Mouse (Mus musculus) liver, adult 2 months (tissue): Measurements from ENCODE around the gene Btc. TPM values are rescaled to one million over a fixed set of nuclear protein-coding genes. Genes with fewer than 3 reads are reported as not detected.

Source experiments
- DNase-seq: peaks from one replicate; pipeline ENCODE4 v3.0.0-alpha.2; 2011; ENCODE audit warnings: low read depth, low spot score; ENCODE audit errors: extremely low read depth
- H3K27ac ChIP-seq: fragments of 200-500 bp; replicated peaks from 2 replicates; pipeline ENCODE4 v1.5.1; 2012; ENCODE audit warnings: low read depth, mild to moderate bottlenecking, control low read depth, inconsistent platforms, low read length; ENCODE audit not compliant: insufficient read depth
- H3K27me3 ChIP-seq: fragments of 200-500 bp; 2 replicates; pipeline ENCODE4 v1.6.1; 2012; ENCODE audit warnings: mild to moderate bottlenecking, moderate library complexity, low read length, inconsistent platforms; ENCODE audit not compliant: control insufficient read depth, insufficient read depth
- H3K36me3 ChIP-seq: fragments of 200-500 bp; 2 replicates; pipeline ENCODE4 v1.6.1; 2012; ENCODE audit warnings: low read length, inconsistent platforms; ENCODE audit not compliant: control insufficient read depth, insufficient read depth
- H3K4me1 ChIP-seq: fragments of 200-500 bp; 2 replicates; pipeline ENCODE4 v1.6.1; 2011; ENCODE audit warnings: low read length; ENCODE audit not compliant: control insufficient read depth, insufficient read depth
- H3K4me3 ChIP-seq: fragments of 200-500 bp; 2 replicates; pipeline ENCODE4 v1.5.1; 2011; ENCODE audit warnings: low read depth, mild to moderate bottlenecking, control low read depth, low read length, moderate library complexity; ENCODE audit not compliant: insufficient read depth
- H3K79me2 ChIP-seq: fragments of 200-500 bp; 2 replicates; pipeline ENCODE4 v1.6.1; 2012; ENCODE audit warnings: inconsistent platforms, mild to moderate bottlenecking, low read length, moderate library complexity; ENCODE audit not compliant: control insufficient read depth, insufficient read depth
- H3K9ac ChIP-seq: fragments of 200-500 bp; 2 replicates; pipeline ENCODE4 v1.6.1; 2012; ENCODE audit warnings: low read depth, mild to moderate bottlenecking, control low read depth, inconsistent platforms, low read length
- CTCF ChIP-seq: fragments of 200-500 bp; IDR thresholded peaks from 2 replicates; pipeline ENCODE4 v1.5.1; 2011; ENCODE audit warnings: low read depth, low read length, control low read depth
- POLR2A ChIP-seq: fragments of 200-500 bp; IDR thresholded peaks from 2 replicates; pipeline ENCODE4 v1.6.1; 2011; ENCODE audit warnings: low read length, control low read depth; ENCODE audit not compliant: insufficient read depth; ENCODE audit errors: extremely low read depth
- WGBS: fragments of 180-500 bp; shearing (Covaris S2); methylation state at CpG from one replicate; pipeline ENCODE4 v1.1.7; 2018; 5-methylcytosine and 5-hydroxymethylcytosine counted together
- polyA plus RNA-seq: library from polyadenylated mRNA; depleted of rRNA; stranded (reverse); fragments of >200 nt; gene quantifications from 2 replicates; pipeline ENCODE4 v1.2.3, GENCODE M21; 2012
- total RNA-seq: library from RNA; depleted of rRNA; stranded (reverse); fragments of >200 nt; gene quantifications from 2 replicates; pipeline ENCODE4 v1.2.3, GENCODE M21; 2014

The Btc gene
- total and polyA plus RNA-seq, 2 experiments = 0.49 to 2.7 TPM

- Histone ChIP-seq H3K9ac (no peak overlapping the region), H3K36me3 (no peaks in the 10 kb centered on the region), H3K27ac (no peak overlapping the region), H3K27me3 (no peaks in the 10 kb centered on the region), H3K79me2 (no peaks in the 10 kb centered on the region), H3K4me3 (no peak overlapping the region), H3K4me1 (no peaks in the 10 kb centered on the region)
- DNase-seq = no peak
- 90% methylated on average over 10 of the region's 10 CpGs for WGBS
- TF ChIP-seq POLR2A (no peak), CTCF (no peak)
Observed at GRCm38 (mm10) chr5:91366925-91367324, 35.9 kb downstream of the Btc start.

DNA sequence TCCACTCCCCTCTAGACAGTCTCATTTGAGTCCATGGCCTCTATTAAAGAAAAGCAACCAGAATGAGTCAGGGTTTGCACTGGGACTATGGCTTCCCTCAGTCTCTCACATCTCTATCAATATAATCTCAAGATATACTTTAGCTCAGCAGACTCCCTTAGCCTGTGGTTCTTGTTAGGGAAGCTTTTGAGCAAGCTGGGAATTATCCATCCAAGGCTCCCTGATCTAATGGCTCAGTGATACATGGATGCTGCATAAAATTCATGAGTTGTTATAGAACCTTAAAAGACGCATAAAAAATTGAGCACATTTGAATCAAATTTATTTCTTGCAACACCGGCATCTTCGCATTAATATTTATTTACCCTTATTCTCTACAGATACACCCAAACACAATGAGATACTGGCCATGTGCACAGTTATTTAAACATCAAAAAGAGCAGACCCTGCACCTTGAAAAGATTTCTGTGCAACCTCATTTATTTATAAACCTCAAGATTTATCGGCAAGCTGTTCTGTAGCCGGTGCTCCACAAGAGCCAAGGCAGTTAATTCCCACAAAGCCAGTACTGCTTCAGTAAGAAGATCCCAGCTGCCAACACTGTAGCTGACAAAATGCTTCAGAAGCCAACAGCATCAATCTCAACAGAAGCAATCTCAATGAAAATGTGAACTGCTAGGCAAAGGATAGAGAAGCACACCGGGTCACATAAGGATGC, 39.4 kb downstream of the Btc start:
- Histone ChIP-seq H3K79me2 (no peaks in the 10 kb centered on the region), H3K4me3 (no peak overlapping the region), H3K36me3 (no peaks in the 10 kb centered on the region), H3K4me1 (no peaks in the 10 kb centered on the region), H3K9ac (no peak overlapping the region), H3K27me3 (no peaks in the 10 kb centered on the region), H3K27ac (no peak overlapping the region)
- 94% methylated on average over 6 of the region's 6 CpGs for WGBS
- no peak for DNase-seq
- TF ChIP-seq CTCF (no peak), POLR2A (no peak)

GRCm38 (mm10) chr5:91352645-91353044, 50.1 kb downstream of the Btc start:
- Histone ChIP-seq H3K9ac (no peak overlapping the region), H3K79me2 (no peaks in the 10 kb centered on the region), H3K27ac (no peak overlapping the region), H3K27me3 (no peaks in the 10 kb centered on the region), H3K4me3 (no peak overlapping the region), H3K36me3 (no peaks in the 10 kb centered on the region), H3K4me1 (no peaks in the 10 kb centered on the region)
- TF ChIP-seq POLR2A = no peak
- TF ChIP-seq CTCF = no peak
- 88% methylated on average over 5 of the region's 5 CpGs for WGBS
- DNase-seq = no peak

DNA sequence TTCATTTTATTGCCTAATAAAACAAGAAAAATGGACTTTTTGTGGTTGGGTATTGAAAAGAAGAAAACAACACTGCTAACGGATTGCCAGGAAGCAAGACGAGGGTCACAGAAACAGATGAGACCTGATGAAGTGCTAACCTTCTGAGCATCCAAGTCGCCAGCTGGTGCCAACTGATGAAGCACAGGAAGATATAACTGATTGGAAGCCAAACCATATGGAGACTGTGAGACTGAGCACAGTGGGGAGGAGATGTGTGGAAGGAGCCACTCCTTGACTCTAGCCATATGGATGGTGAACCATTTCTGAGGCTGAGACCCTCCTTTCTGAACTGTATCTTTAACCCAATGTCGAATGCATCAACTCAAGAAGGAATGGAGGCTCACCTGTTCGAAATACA, 57.1 kb downstream of the Btc start:
- 72% methylated on average over 5 of the region's 5 CpGs for WGBS
- Histone ChIP-seq H3K4me3 (no peak overlapping the region), H3K27me3 (no peaks in the 10 kb centered on the region), H3K9ac (no peak overlapping the region), H3K36me3 (no peaks in the 10 kb centered on the region), H3K4me1 (no peaks in the 10 kb centered on the region), H3K79me2 (no peaks in the 10 kb centered on the region), H3K27ac (no peak overlapping the region)
- TF ChIP-seq POLR2A (no peak), CTCF (no peak)
- no peak for DNase-seq

DNA sequence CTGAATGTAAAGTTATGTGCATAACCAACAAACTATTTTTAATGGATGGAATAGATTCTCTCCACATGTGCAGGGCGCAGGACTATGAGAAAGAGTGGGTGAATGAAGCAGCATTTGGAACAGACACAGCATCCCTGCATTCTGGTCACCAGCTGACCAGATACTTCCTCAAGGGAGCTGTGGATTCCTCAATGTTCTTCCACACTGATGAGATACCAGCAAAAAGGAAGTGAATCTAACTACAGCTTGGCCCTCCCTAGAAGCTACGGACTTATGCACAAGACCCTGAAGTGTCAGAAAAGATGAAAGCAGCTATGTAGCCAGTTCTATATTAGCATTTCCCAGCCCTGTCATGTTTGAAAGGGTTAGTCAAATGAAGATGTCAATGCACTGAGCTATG, 57.7 kb downstream of the Btc start:
- DNase-seq = no peak
- TF ChIP-seq POLR2A (no peak), CTCF (no peak)
- H3K36me3 ChIP-seq = no peaks in the 10 kb centered on the region
- no peak overlapping the region for H3K4me3 ChIP-seq
- H3K4me1 ChIP-seq = no peaks in the 10 kb centered on the region
- H3K27me3 ChIP-seq = no peaks in the 10 kb centered on the region
- no peaks in the 10 kb centered on the region for H3K79me2 ChIP-seq
- H3K9ac ChIP-seq = no peak overlapping the region
- no peak overlapping the region for H3K27ac ChIP-seq
- 89% methylated on average over 2 of the region's 2 CpGs for WGBS

DNA sequence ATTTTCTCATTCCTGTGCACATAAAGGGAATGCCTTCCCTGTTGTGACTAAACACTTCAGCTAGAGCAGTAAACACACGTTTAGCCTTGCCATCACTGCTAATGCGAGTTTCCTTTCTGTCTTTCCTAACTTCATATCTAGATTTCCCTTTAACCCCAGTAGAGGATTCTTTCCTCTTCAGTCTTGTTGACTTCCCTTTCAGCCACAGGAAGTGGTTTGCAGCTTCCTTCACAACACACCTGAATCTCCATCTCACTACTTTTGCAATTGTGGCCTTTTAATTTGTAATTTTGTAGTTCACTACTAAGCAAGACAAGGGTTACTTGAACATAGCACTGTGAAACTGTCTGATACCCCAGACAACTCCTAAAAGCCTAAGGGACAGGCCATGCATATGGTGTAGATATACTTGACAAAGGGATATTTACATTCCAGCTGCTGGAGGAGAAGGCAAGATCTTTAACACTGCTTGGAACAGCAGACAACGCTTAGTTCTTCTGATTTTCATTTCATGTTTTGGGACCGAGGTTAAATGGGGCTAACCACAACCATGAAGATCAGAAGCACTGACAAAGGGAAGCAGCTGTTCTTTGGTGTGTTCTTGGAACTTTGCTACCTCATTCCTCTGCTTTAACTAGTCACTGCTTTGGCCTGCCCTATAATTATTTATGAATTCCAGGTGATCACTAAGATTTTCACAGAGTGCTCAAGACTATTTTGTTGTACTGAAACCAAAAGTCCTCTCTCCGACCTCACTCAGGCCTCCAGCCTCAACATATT, 60.6 kb downstream of the Btc start:
- H3K9ac ChIP-seq = no peak overlapping the region
- no peaks in the 10 kb centered on the region for H3K27me3 ChIP-seq
- no peaks in the 10 kb centered on the region for H3K79me2 ChIP-seq
- H3K4me3 ChIP-seq = no peak overlapping the region
- no peaks in the 10 kb centered on the region for H3K36me3 ChIP-seq
- H3K27ac ChIP-seq = no peak overlapping the region
- H3K4me1 ChIP-seq = no peaks in the 10 kb centered on the region
- no peak for TF ChIP-seq CTCF
- no peak for TF ChIP-seq POLR2A
- no peak for DNase-seq
- 76% methylated on average over 5 of the region's 5 CpGs for WGBS
